Mouse (Mus musculus) kidney, embryonic 15.5 days (tissue): ENCODE results near the gene Crybb1. TPM values are rescaled to one million over a fixed set of nuclear protein-coding genes. Genes with fewer than 3 reads are reported as not detected.

ENCODE experiments used
- ATAC-seq: fragments of 200-750 bp; cut with Nextera tagmentation; replicated peaks from 2 replicates; pipeline ENCODE4 v1.8.0; 2017; ENCODE audit warnings: moderate TSS enrichment; ENCODE audit not compliant: low FRiP score
- H3K27ac ChIP-seq: fragments of 300-500 bp; sonication (generic); 2 replicates; pipeline ENCODE4 v1.5.1; 2015; ENCODE audit warnings: mild to moderate bottlenecking, inconsistent platforms
- H3K27me3 ChIP-seq: fragments of 300-500 bp; sonication (generic); 2 replicates; pipeline ENCODE4 v1.6.1; 2015; ENCODE audit warnings: inconsistent platforms
- H3K36me3 ChIP-seq: fragments of 300-500 bp; sonication (generic); 2 replicates; pipeline ENCODE4 v1.6.1; 2015; ENCODE audit warnings: inconsistent platforms
- H3K4me1 ChIP-seq: fragments of 300-500 bp; sonication (generic); 2 replicates; pipeline ENCODE4 v1.6.1; 2015; ENCODE audit warnings: inconsistent platforms
- H3K4me2 ChIP-seq: fragments of 300-500 bp; sonication (generic); 2 replicates; pipeline ENCODE4 v1.6.1; 2015; ENCODE audit warnings: moderate library complexity, mild to moderate bottlenecking, inconsistent platforms
- H3K4me3 ChIP-seq: fragments of 300-500 bp; sonication (generic); replicated peaks from 2 replicates; pipeline ENCODE4 v1.5.1; 2015; ENCODE audit warnings: mild to moderate bottlenecking, inconsistent platforms
- H3K9ac ChIP-seq: fragments of 300-500 bp; sonication (generic); 2 replicates; pipeline ENCODE4 v1.6.1; 2015; ENCODE audit warnings: mild to moderate bottlenecking, inconsistent platforms
- H3K9me3 ChIP-seq: fragments of 300-500 bp; sonication (generic); replicated peaks from 2 replicates; pipeline ENCODE4 v1.6.1; 2016; ENCODE audit warnings: inconsistent platforms
- WGBS: fragments of 180-500 bp; shearing (Covaris S2); methylation state at CpG from one replicate; pipeline ENCODE4 v1.1.7; 2015; ENCODE audit warnings: mixed read lengths; 5-methylcytosine and 5-hydroxymethylcytosine counted together
- polyA plus RNA-seq: library from polyadenylated mRNA; unstranded; fragments of >200 nt; fragmentation: Nextera tagmentation; extraction: Ambion mirVana; gene quantifications from 2 replicates; pipeline ENCODE4 v1.2.1, GENCODE M21; 2015

Gene Crybb1
- polyA plus RNA-seq, 1 experiment from 2014 or later = 2.4 TPM

GRCm38 (mm10) chr5:112238781-112239482 is 16.7 kb upstream of the Crybb1 start:
- no peaks in the 10 kb centered on the region; the same call in 1 of the 2 replicates for H3K9me3 ChIP-seq
- no peak overlapping the region for H3K27ac ChIP-seq
- H3K36me3 ChIP-seq = no peaks in the 10 kb centered on the region
- ATAC-seq = no peak
- H3K4me3 ChIP-seq = no peak overlapping the region
- no peak overlapping the region for H3K4me2 ChIP-seq
- no peak overlapping the region for H3K9ac ChIP-seq
- H3K27me3 ChIP-seq = peaks cover 24% of the 10 kb centered on the region
- WGBS = 81% methylated on average over 3 of the region's 3 CpGs
- H3K4me1 ChIP-seq = peaks cover 37% of the 10 kb centered on the region

- Histone ChIP-seq H3K9me3 (no peaks in the 10 kb centered on the region; the same call in 1 of the 2 replicates), H3K27ac (no peak overlapping the region), H3K4me2 (peak overlapping the region; percentile 47), H3K9ac (no peak overlapping the region), H3K4me1 (peaks cover 48% of the 10 kb centered on the region), H3K36me3 (no peaks in the 10 kb centered on the region), H3K4me3 (no peak overlapping the region), H3K27me3 (peaks cover 24% of the 10 kb centered on the region)
- WGBS = 3% methylated on average over 10 of the region's 10 CpGs
- peak; percentile 61 for ATAC-seq
Measured at GRCm38 (mm10) chr5:112240761-112241160, 14.9 kb upstream of the Crybb1 start.

- WGBS = 56% methylated on average over 2 of the region's 2 CpGs
- Histone ChIP-seq H3K4me1 (peaks cover 48% of the 10 kb centered on the region), H3K36me3 (no peaks in the 10 kb centered on the region), H3K4me2 (no peak overlapping the region), H3K27me3 (peaks cover 24% of the 10 kb centered on the region), H3K27ac (peak overlapping the region; percentile 74; the same call in 1 of the 2 replicates), H3K9ac (no peak overlapping the region), H3K9me3 (no peaks in the 10 kb centered on the region; the same call in 1 of the 2 replicates), H3K4me3 (no peak overlapping the region)
- no peak for ATAC-seq
Measured at GRCm38 (mm10) chr5:112241849-112242248, 13.8 kb upstream of the Crybb1 start.

GRCm38 (mm10) chr5:112242361-112242778 is 13.2 kb upstream of the Crybb1 start:
- H3K27ac ChIP-seq = peak overlapping the region; percentile 74
- no peaks in the 10 kb centered on the region for H3K36me3 ChIP-seq
- H3K4me1 ChIP-seq = peaks cover 47% of the 10 kb centered on the region
- peak; percentile 38; the same call in 1 of the 2 replicates for ATAC-seq
- 26% methylated on average over 5 of the region's 5 CpGs for WGBS
- H3K27me3 ChIP-seq = peaks cover 21% of the 10 kb centered on the region
- no peak overlapping the region for H3K4me3 ChIP-seq
- no peak overlapping the region for H3K9ac ChIP-seq
- H3K4me2 ChIP-seq = no peak overlapping the region
- H3K9me3 ChIP-seq = no peaks in the 10 kb centered on the region; the same call in 1 of the 2 replicates

- no peak overlapping the region for H3K4me2 ChIP-seq
- no peaks in the 10 kb centered on the region; the same call in 1 of the 2 replicates for H3K9me3 ChIP-seq
- H3K9ac ChIP-seq = no peak overlapping the region
- H3K4me3 ChIP-seq = no peak overlapping the region
- no peaks in the 10 kb centered on the region for H3K36me3 ChIP-seq
- peaks cover 44% of the 10 kb centered on the region for H3K4me1 ChIP-seq
- H3K27ac ChIP-seq = peak overlapping the region; percentile 74
- H3K27me3 ChIP-seq = peaks cover 16% of the 10 kb centered on the region
- ATAC-seq = no peak
- 50% methylated on average over 5 of the region's 5 CpGs for WGBS
Measured at GRCm38 (mm10) chr5:112243041-112243440, 12.6 kb upstream of the Crybb1 start.

- 51% methylated on average over 10 of the region's 10 CpGs for WGBS
- H3K36me3 ChIP-seq = no peaks in the 10 kb centered on the region
Measured at GRCm38 (mm10) chr5:112243539-112244274, 11.9 kb upstream of the Crybb1 start.

GRCm38 (mm10) chr5:112244275-112244562 is 11.4 kb upstream of the Crybb1 start:
- H3K4me1 ChIP-seq = peaks cover 44% of the 10 kb centered on the region
- H3K4me2 ChIP-seq = no peak overlapping the region
- ATAC-seq = no peak
- no peak overlapping the region for H3K9ac ChIP-seq
- H3K9me3 ChIP-seq = no peaks in the 10 kb centered on the region; the same call in 1 of the 2 replicates
- 74% methylated on average over 1 of the region's 1 CpGs for WGBS
- H3K4me3 ChIP-seq = no peak overlapping the region
- H3K36me3 ChIP-seq = no peaks in the 10 kb centered on the region
- H3K27me3 ChIP-seq = peaks cover 6% of the 10 kb centered on the region; the same call in 1 of the 2 replicates
- peak overlapping the region; percentile 20; the same call in 1 of the 2 replicates for H3K27ac ChIP-seq

More at GRCm38 (mm10) chr5:112243539-112244274, 11.9 kb upstream of the Crybb1 start:
- Histone ChIP-seq H3K27ac (peak overlapping the region; percentile 74), H3K4me2 (no peak overlapping the region), H3K4me3 (no peak overlapping the region), H3K9me3 (no peaks in the 10 kb centered on the region; the same call in 1 of the 2 replicates), H3K4me1 (peaks cover 44% of the 10 kb centered on the region), H3K9ac (no peak overlapping the region), H3K27me3 (peaks cover 10% of the 10 kb centered on the region)
- ATAC-seq = no peak

GRCm38 (mm10) chr5:112244890-112245615 is 10.6 kb upstream of the Crybb1 start:
- no peak overlapping the region for H3K4me3 ChIP-seq
- H3K27ac ChIP-seq = no peak overlapping the region
- no peaks in the 10 kb centered on the region for H3K36me3 ChIP-seq
- peaks cover 44% of the 10 kb centered on the region for H3K4me1 ChIP-seq
- no peaks in the 10 kb centered on the region; the same call in 1 of the 2 replicates for H3K9me3 ChIP-seq
- H3K27me3 ChIP-seq = peaks cover 5% of the 10 kb centered on the region; the same call in 1 of the 2 replicates
- WGBS = 52% methylated on average over 8 of the region's 8 CpGs
- no peak overlapping the region for H3K4me2 ChIP-seq
- ATAC-seq = no peak
- no peak overlapping the region for H3K9ac ChIP-seq

- Histone ChIP-seq H3K27ac (no peak overlapping the region), H3K9ac (no peak overlapping the region), H3K4me1 (peaks cover 27% of the 10 kb centered on the region), H3K4me2 (no peak overlapping the region), H3K4me3 (no peak overlapping the region), H3K36me3 (no peaks in the 10 kb centered on the region), H3K27me3 (peaks cover 5% of the 10 kb centered on the region; the same call in 1 of the 2 replicates), H3K9me3 (no peaks in the 10 kb centered on the region; the same call in 1 of the 2 replicates)
- no peak for ATAC-seq
- WGBS = 48% methylated on average over 8 of the region's 8 CpGs
Measured at GRCm38 (mm10) chr5:112247399-112247798, 8.2 kb upstream of the Crybb1 start.

- Histone ChIP-seq H3K4me3 (no peak overlapping the region), H3K9ac (no peak overlapping the region), H3K36me3 (no peaks in the 10 kb centered on the region), H3K27ac (no peak overlapping the region), H3K27me3 (peaks cover 5% of the 10 kb centered on the region; the same call in 1 of the 2 replicates), H3K9me3 (no peaks in the 10 kb centered on the region), H3K4me1 (peaks cover 21% of the 10 kb centered on the region), H3K4me2 (no peak overlapping the region)
- WGBS = 89% methylated on average over 11 of the region's 11 CpGs
- ATAC-seq = no peak
Measured at GRCm38 (mm10) chr5:112249106-112249505, 6.5 kb upstream of the Crybb1 start.

- no peak for ATAC-seq
- H3K27me3 ChIP-seq = no peaks in the 10 kb centered on the region
- H3K4me1 ChIP-seq = peaks cover 38% of the 10 kb centered on the region
- WGBS = 78% methylated on average over 2 of the region's 2 CpGs
- H3K27ac ChIP-seq = no peak within 1 kb of the TSS
- no peak within 1 kb of the TSS for H3K4me2 ChIP-seq
- no peak within 1 kb of the TSS for H3K4me3 ChIP-seq
- H3K9me3 ChIP-seq = no peaks in the 10 kb centered on the region
- no peak within 1 kb of the TSS for H3K9ac ChIP-seq
- no peaks in the 10 kb centered on the region for H3K36me3 ChIP-seq
Measured at GRCm38 (mm10) chr5:112252400-112252799, 3.2 kb upstream of the Crybb1 start, which contains the start of gene Cryba4. Gene Cryba4 (minus strand): TSS chr5:112252518.
